Mouse (Mus musculus): ENCODE data around the gene Icos. TPM values are rescaled to one million over a fixed set of nuclear protein-coding genes. Genes with fewer than 3 reads are reported as not detected.

Gene Icos
- total RNA-seq, 1 experiment = not detected

GRCm38 (mm10) chr1:60936963-60937711, 40.6 kb upstream of the Icos start:
- no peak overlapping the region for H3K4me3 ChIP-seq (ENCODE audit: insufficient read depth in 1 of 2, low read depth in 1 of 2, low read length in 2 of 2, poor library complexity in 1 of 2, severe bottlenecking in 1 of 2)
- no peak for TF ChIP-seq MAFK (IDR thresholded peaks at IDR 0.05; ENCODE audit: insufficient read depth, low read depth, low read length)
- no peak for TF ChIP-seq CHD2 (IDR thresholded peaks at IDR 0.05; ENCODE audit: low read depth, low read length)
- TF ChIP-seq HCFC1 (IDR thresholded peaks at IDR 0.05; ENCODE audit: borderline replicate concordance, insufficient read depth, low read length) = no peak
- no peak for TF ChIP-seq ZC3H11A (IDR thresholded peaks at IDR 0.05; ENCODE audit: borderline replicate concordance, low read depth, low read length)
- TF ChIP-seq ZNF384 (IDR thresholded peaks at IDR 0.05; ENCODE audit: low read depth, low read length) = no peak
- no peak for DNase-seq (ENCODE audit: low read depth, low spot score)
- H3K4me1 ChIP-seq (ENCODE audit: control insufficient read depth in 2 of 2, insufficient read depth in 2 of 2, low read length in 2 of 2, poor library complexity in 1 of 2) = no peaks in the 10 kb centered on the region
- H3K9ac ChIP-seq (ENCODE audit: insufficient read depth, low read depth, low read length, poor library complexity, severe bottlenecking) = no peak overlapping the region
- no peaks in the 10 kb centered on the region for H3K9me3 ChIP-seq (ENCODE audit: control insufficient read depth, insufficient read depth, low read depth, low read length)
- no peaks in the 10 kb centered on the region for H3K36me3 ChIP-seq (ENCODE audit: control insufficient read depth, insufficient read depth, low read length, poor library complexity, severe bottlenecking)
- in situ Hi-C loops (cut with MboI; ENCODE audit: low sequenced_read_pairs in 2 of 2, unreplicated experiment in 2 of 2) = no loop called here
- H3K27ac ChIP-seq (ENCODE audit: insufficient read depth, low read depth, low read length, poor library complexity, severe bottlenecking) = no peak overlapping the region

- no peak for DNase-seq (ENCODE audit: low read depth, low spot score)
- TF ChIP-seq MAFK (IDR thresholded peaks at IDR 0.05; ENCODE audit: insufficient read depth, low read depth, low read length) (no peak), CHD2 (IDR thresholded peaks at IDR 0.05; ENCODE audit: low read depth, low read length) (no peak), HCFC1 (IDR thresholded peaks at IDR 0.05; ENCODE audit: borderline replicate concordance, insufficient read depth, low read length) (no peak), ZC3H11A (IDR thresholded peaks at IDR 0.05; ENCODE audit: borderline replicate concordance, low read depth, low read length) (no peak), ZNF384 (IDR thresholded peaks at IDR 0.05; ENCODE audit: low read depth, low read length) (no peak)
- in situ Hi-C loops (cut with MboI; ENCODE audit: low sequenced_read_pairs in 2 of 2, unreplicated experiment in 2 of 2) = no loop called here
- Histone ChIP-seq H3K9ac (ENCODE audit: insufficient read depth, low read depth, low read length, poor library complexity, severe bottlenecking) (no peak overlapping the region), H3K27ac (ENCODE audit: insufficient read depth, low read depth, low read length, poor library complexity, severe bottlenecking) (no peak overlapping the region), H3K4me3 (ENCODE audit: insufficient read depth in 1 of 2, low read depth in 1 of 2, low read length in 2 of 2, poor library complexity in 1 of 2, severe bottlenecking in 1 of 2) (no peak overlapping the region), H3K9me3 (ENCODE audit: control insufficient read depth, insufficient read depth, low read depth, low read length) (no peaks in the 10 kb centered on the region), H3K36me3 (ENCODE audit: control insufficient read depth, insufficient read depth, low read length, poor library complexity, severe bottlenecking) (no peaks in the 10 kb centered on the region), H3K4me1 (ENCODE audit: control insufficient read depth in 2 of 2, insufficient read depth in 2 of 2, low read length in 2 of 2, poor library complexity in 1 of 2) (no peaks in the 10 kb centered on the region)
Observed at GRCm38 (mm10) chr1:60938256-60938655, 39.5 kb upstream of the Icos start.

- TF ChIP-seq ZNF384 (IDR thresholded peaks at IDR 0.05; ENCODE audit: low read depth, low read length) (no peak), MAFK (IDR thresholded peaks at IDR 0.05; ENCODE audit: insufficient read depth, low read depth, low read length) (no peak), HCFC1 (IDR thresholded peaks at IDR 0.05; ENCODE audit: borderline replicate concordance, insufficient read depth, low read length) (no peak), CHD2 (IDR thresholded peaks at IDR 0.05; ENCODE audit: low read depth, low read length) (no peak)
- Histone ChIP-seq H3K27ac (ENCODE audit: insufficient read depth, low read depth, low read length, poor library complexity, severe bottlenecking) (no peak overlapping the region), H3K36me3 (ENCODE audit: control insufficient read depth, insufficient read depth, low read length, poor library complexity, severe bottlenecking) (no peaks in the 10 kb centered on the region), H3K4me3 (ENCODE audit: insufficient read depth in 1 of 2, low read depth in 1 of 2, low read length in 2 of 2, poor library complexity in 1 of 2, severe bottlenecking in 1 of 2) (no peak overlapping the region), H3K9me3 (ENCODE audit: control insufficient read depth, insufficient read depth, low read depth, low read length) (no peaks in the 10 kb centered on the region), H3K4me1 (ENCODE audit: control insufficient read depth in 2 of 2, insufficient read depth in 2 of 2, low read length in 2 of 2, poor library complexity in 1 of 2) (no peaks in the 10 kb centered on the region), H3K9ac (ENCODE audit: insufficient read depth, low read depth, low read length, poor library complexity, severe bottlenecking) (no peak overlapping the region)
- in situ Hi-C loops (cut with MboI; ENCODE audit: low sequenced_read_pairs in 2 of 2, unreplicated experiment in 2 of 2) = no loop called here
- DNase-seq (ENCODE audit: low read depth, low spot score) = no peak
Observed at GRCm38 (mm10) chr1:60938974-60939373, 38.8 kb upstream of the Icos start.

GRCm38 (mm10) chr1:60940023-60940422, 37.7 kb upstream of the Icos start:
- in situ Hi-C loops (cut with MboI; ENCODE audit: low sequenced_read_pairs in 2 of 2, unreplicated experiment in 2 of 2) = no loop called here
- TF ChIP-seq CHD2 (IDR thresholded peaks at IDR 0.05; ENCODE audit: low read depth, low read length) (no peak), MAFK (IDR thresholded peaks at IDR 0.05; ENCODE audit: insufficient read depth, low read depth, low read length) (no peak)

DNA sequence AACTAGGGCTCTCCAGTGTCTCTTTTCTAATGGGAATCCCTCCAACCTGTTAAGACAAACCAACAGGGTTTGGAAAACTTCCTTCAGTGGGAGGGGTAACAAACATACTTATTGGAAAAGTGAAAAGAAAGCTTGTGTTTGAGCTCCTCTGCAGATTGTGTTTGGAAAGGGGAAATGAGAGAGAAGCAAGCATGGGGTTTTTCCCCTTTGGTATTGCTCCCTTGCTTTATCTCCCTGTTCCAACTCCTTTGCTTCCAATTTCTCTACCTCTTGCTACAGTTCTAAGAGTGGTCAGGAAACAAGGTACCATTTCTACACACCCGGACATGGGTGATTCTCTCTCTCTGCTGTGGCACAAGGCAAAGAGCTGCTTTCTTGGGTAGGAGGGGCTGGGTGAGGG, 37.1 kb upstream of the Icos start:
- H3K4me3 ChIP-seq (ENCODE audit: insufficient read depth in 1 of 2, low read depth in 1 of 2, low read length in 2 of 2, poor library complexity in 1 of 2, severe bottlenecking in 1 of 2) = no peak overlapping the region
- no peaks in the 10 kb centered on the region for H3K36me3 ChIP-seq (ENCODE audit: control insufficient read depth, insufficient read depth, low read length, poor library complexity, severe bottlenecking)
- H3K9ac ChIP-seq (ENCODE audit: insufficient read depth, low read depth, low read length, poor library complexity, severe bottlenecking) = no peak overlapping the region
- no peaks in the 10 kb centered on the region for H3K9me3 ChIP-seq (ENCODE audit: control insufficient read depth, insufficient read depth, low read depth, low read length)
- no peak for TF ChIP-seq ZC3H11A (IDR thresholded peaks at IDR 0.05; ENCODE audit: borderline replicate concordance, low read depth, low read length)
- TF ChIP-seq CHD2 (IDR thresholded peaks at IDR 0.05; ENCODE audit: low read depth, low read length) = no peak
- TF ChIP-seq MAFK (IDR thresholded peaks at IDR 0.05; ENCODE audit: insufficient read depth, low read depth, low read length) = no peak
- TF ChIP-seq ZNF384 (IDR thresholded peaks at IDR 0.05; ENCODE audit: low read depth, low read length) = no peak
- TF ChIP-seq HCFC1 (IDR thresholded peaks at IDR 0.05; ENCODE audit: borderline replicate concordance, insufficient read depth, low read length) = no peak
- DNase-seq (ENCODE audit: low read depth, low spot score) = no peak
- no peak overlapping the region for H3K27ac ChIP-seq (ENCODE audit: insufficient read depth, low read depth, low read length, poor library complexity, severe bottlenecking)
- in situ Hi-C loops (cut with MboI; ENCODE audit: low sequenced_read_pairs in 2 of 2, unreplicated experiment in 2 of 2) = no loop called here
- H3K4me1 ChIP-seq (ENCODE audit: control insufficient read depth in 2 of 2, insufficient read depth in 2 of 2, low read length in 2 of 2, poor library complexity in 1 of 2) = no peaks in the 10 kb centered on the region

More at GRCm38 (mm10) chr1:60940023-60940422, 37.7 kb upstream of the Icos start:
- H3K9me3 ChIP-seq (ENCODE audit: control insufficient read depth, insufficient read depth, low read depth, low read length) = no peaks in the 10 kb centered on the region
- no peak for DNase-seq (ENCODE audit: low read depth, low spot score)
- H3K4me3 ChIP-seq (ENCODE audit: insufficient read depth in 1 of 2, low read depth in 1 of 2, low read length in 2 of 2, poor library complexity in 1 of 2, severe bottlenecking in 1 of 2) = no peak overlapping the region
- H3K4me1 ChIP-seq (ENCODE audit: control insufficient read depth in 2 of 2, insufficient read depth in 2 of 2, low read length in 2 of 2, poor library complexity in 1 of 2) = no peaks in the 10 kb centered on the region
- no peak overlapping the region for H3K27ac ChIP-seq (ENCODE audit: insufficient read depth, low read depth, low read length, poor library complexity, severe bottlenecking)
- H3K36me3 ChIP-seq (ENCODE audit: control insufficient read depth, insufficient read depth, low read length, poor library complexity, severe bottlenecking) = no peaks in the 10 kb centered on the region
- no peak overlapping the region for H3K9ac ChIP-seq (ENCODE audit: insufficient read depth, low read depth, low read length, poor library complexity, severe bottlenecking)
